Mouse (Mus musculus) small intestine, adult 2 months (tissue): Measurements from ENCODE around the gene Pitx3. TPM values are rescaled to one million over a fixed set of nuclear protein-coding genes. Genes with fewer than 3 reads are reported as not detected.

Experiments
- H3K27ac ChIP-seq: fragments of 200-500 bp; 2 replicates; pipeline ENCODE4 v1.5.1; 2012; ENCODE audit warnings: low read depth, low read length, control low read depth, inconsistent platforms; ENCODE audit not compliant: insufficient read depth
- H3K27me3 ChIP-seq: fragments of 200-500 bp; 2 replicates; pipeline ENCODE4 v1.6.1; 2012; ENCODE audit warnings: mild to moderate bottlenecking, moderate library complexity, low read length, inconsistent platforms; ENCODE audit not compliant: control insufficient read depth, insufficient read depth
- H3K36me3 ChIP-seq: fragments of 200-500 bp; 2 replicates; pipeline ENCODE4 v1.6.1; 2012; ENCODE audit warnings: mild to moderate bottlenecking, low read length, control low read depth, inconsistent platforms; ENCODE audit not compliant: control insufficient read depth, insufficient read depth
- H3K4me1 ChIP-seq: fragments of 200-500 bp; 2 replicates; pipeline ENCODE4 v1.6.1; 2012; ENCODE audit warnings: low read length, inconsistent platforms, mixed read lengths; ENCODE audit not compliant: control insufficient read depth, insufficient read depth, insufficient read length
- H3K4me3 ChIP-seq: fragments of 200-500 bp; 2 replicates; pipeline ENCODE4 v1.5.1; 2012; ENCODE audit warnings: low read depth, mild to moderate bottlenecking, control low read depth, inconsistent platforms, low read length, moderate library complexity
- CTCF ChIP-seq: fragments of 200-500 bp; IDR thresholded peaks from 2 replicates; pipeline ENCODE4 v1.5.1; 2012; ENCODE audit warnings: low read depth, mild to moderate bottlenecking, control low read depth, inconsistent platforms, low read length, moderate library complexity, mixed read lengths; ENCODE audit not compliant: insufficient replicate concordance, insufficient read length; ENCODE audit errors: extremely low read depth
- POLR2A ChIP-seq: fragments of 200-500 bp; IDR thresholded peaks from 2 replicates; pipeline ENCODE4 v1.6.1; 2012; ENCODE audit warnings: low read depth, mild to moderate bottlenecking, control low read depth, inconsistent platforms, low read length, moderate library complexity
- WGBS: fragments of 180-500 bp; shearing (Covaris S2); methylation state at CpG from one replicate; pipeline ENCODE4 v1.1.7; 2018; 5-methylcytosine and 5-hydroxymethylcytosine counted together
- polyA plus RNA-seq: library from polyadenylated mRNA; depleted of rRNA; stranded (reverse); fragments of >200 nt; gene quantifications from 2 replicates; pipeline ENCODE4 v1.2.3, GENCODE M21; 2012; rRNA removed

Pitx3 gene
- not detected in 2 replicates for polyA plus RNA-seq

DNA sequence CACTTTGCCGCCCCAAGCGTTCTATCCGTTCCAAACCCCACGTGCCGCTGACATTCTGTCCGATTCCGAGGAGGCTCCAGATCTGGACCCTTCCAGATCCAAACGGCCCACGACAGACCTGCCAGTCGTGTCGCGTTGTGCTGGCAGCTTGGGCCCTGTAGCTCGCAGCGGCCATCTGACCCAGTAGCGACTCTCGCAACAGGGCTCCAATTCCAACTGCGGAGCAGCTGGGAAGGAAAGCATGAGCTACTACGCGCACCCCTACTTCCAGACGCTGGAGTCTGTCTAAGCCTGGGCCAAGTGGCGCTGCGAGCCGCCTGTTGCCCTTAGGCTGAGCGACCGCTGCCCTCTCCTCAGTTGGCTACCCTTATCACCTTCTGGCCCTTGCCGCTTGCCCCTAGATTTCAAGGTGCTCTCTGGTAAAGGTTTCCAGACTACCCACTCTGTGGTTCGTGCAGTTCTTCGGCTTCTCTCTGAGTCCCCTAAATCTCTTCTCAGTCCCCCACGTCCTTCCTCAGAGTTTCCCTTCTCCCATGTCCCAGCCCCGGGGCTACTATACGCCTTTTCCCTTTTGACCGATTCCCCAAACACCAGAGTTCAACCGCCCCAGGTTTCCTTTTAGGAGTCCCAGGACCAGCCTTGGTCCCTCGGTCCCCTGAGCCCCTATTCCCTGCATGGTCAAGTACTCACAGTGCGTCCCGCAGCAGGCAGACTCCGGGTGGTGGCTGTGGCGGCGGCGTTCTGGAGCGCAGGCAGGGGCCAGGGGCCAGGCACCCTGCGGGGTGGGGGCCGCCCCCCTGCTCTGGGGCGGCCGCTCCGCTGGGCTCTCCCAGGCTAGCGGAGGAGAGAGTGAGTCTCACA lies at the start of gene Pitx3:
Gene Pitx3 (minus strand): TSS at position 816 of the 861 bp plus-strand sequence.
- Histone ChIP-seq H3K36me3 (no peaks in the 10 kb centered on the region), H3K4me3 (peak within 1 kb of the TSS; percentile 58), H3K27ac (no peak within 1 kb of the TSS), H3K27me3 (peaks cover 48% of the 10 kb centered on the region), H3K4me1 (peaks cover 12% of the 10 kb centered on the region)
- no peak for TF ChIP-seq POLR2A
- no peak for TF ChIP-seq CTCF
- WGBS, result 2% methylated on average over 47 of the region's 47 CpGs

GRCm38 (mm10) chr19:46187203-46187602 lies 39.1 kb upstream of the Pitx3 start:
- Histone ChIP-seq H3K36me3 (no peaks in the 10 kb centered on the region), H3K27me3 (no peaks in the 10 kb centered on the region), H3K27ac (no peak overlapping the region), H3K4me3 (no peak overlapping the region), H3K4me1 (no peaks in the 10 kb centered on the region)
- TF ChIP-seq CTCF (no peak), POLR2A (no peak)
- 69% methylated on average over 2 of the region's 2 CpGs for WGBS

- H3K27ac ChIP-seq, result no peak overlapping the region
- no peaks in the 10 kb centered on the region for H3K27me3 ChIP-seq
- no peaks in the 10 kb centered on the region for H3K4me1 ChIP-seq
- H3K4me3 ChIP-seq, result no peak overlapping the region
- TF ChIP-seq POLR2A, result no peak
- H3K36me3 ChIP-seq, result no peaks in the 10 kb centered on the region
- 41% methylated on average over 3 of the region's 3 CpGs for WGBS
Measured at GRCm38 (mm10) chr19:46186611-46187010, 38.5 kb upstream of the Pitx3 start.

DNA sequence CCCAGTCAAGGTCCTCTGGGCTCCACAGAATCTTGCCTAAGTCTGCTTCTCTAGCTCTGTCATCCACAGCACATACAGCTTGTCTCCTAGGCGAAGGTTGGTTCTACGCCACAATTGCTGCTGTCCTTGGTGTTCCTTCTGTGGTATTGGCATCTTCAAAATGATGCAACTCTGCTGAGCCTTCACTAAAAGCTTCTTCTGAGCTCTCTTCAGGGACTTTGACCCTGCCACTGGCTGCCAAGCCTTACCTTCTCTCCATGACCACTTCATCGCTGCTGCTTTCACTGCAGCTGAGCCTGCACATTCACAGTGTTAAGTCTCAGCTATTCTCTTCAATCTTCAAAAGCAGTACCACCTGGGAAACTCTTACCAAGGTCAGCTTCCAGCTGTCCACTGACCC lies 34.1 kb upstream of the Pitx3 start:
- H3K4me3 ChIP-seq, result no peak overlapping the region
- TF ChIP-seq POLR2A (no peak), CTCF (no peak)
- H3K36me3 ChIP-seq, result 0 out of 2 replicates have a peak, but pooled peaks cover 2% of the 10 kb centered on the region
- H3K4me1 ChIP-seq, result no peaks in the 10 kb centered on the region
- no peaks in the 10 kb centered on the region for H3K27me3 ChIP-seq
- 75% methylated on average over 3 of the region's 3 CpGs for WGBS
- no peak overlapping the region for H3K27ac ChIP-seq

DNA sequence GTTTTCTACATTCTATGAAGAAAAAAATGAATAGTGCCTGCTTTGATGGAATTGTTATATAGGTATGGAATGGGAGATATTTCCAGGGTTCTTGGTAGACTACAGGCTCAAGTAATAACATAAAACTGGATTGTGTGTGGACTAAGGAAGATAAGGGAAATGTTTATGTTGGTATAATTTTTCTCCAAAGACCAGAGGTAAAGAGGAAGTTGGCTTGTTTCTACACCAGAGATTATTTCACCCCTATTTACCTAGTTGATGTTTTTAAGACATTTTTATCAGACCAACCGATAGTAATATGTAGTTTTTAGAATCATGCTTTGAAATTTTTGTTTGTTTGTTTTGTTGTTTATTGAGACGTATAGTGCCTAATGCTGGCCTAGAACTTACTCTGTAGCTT lies 32.1 kb upstream of the Pitx3 start:
- 0 out of 2 replicates have a peak, but pooled peaks cover 2% of the 10 kb centered on the region for H3K36me3 ChIP-seq
- H3K4me3 ChIP-seq, result no peak overlapping the region
- no peak overlapping the region for H3K27ac ChIP-seq
- H3K4me1 ChIP-seq, result no peaks in the 10 kb centered on the region
- H3K27me3 ChIP-seq, result no peaks in the 10 kb centered on the region
- 80% methylated on average over 2 of the region's 2 CpGs for WGBS
- TF ChIP-seq POLR2A (no peak), CTCF (no peak)

- no peaks in the 10 kb centered on the region for H3K4me1 ChIP-seq
- TF ChIP-seq POLR2A (no peak), CTCF (no peak)
- no peak overlapping the region for H3K27ac ChIP-seq
- WGBS, result 44% methylated on average over 5 of the region's 5 CpGs
- peaks cover 13% of the 10 kb centered on the region for H3K36me3 ChIP-seq
- H3K27me3 ChIP-seq, result no peaks in the 10 kb centered on the region
- H3K4me3 ChIP-seq, result no peak overlapping the region
Measured at GRCm38 (mm10) chr19:46177046-46177445, 28.9 kb upstream of the Pitx3 start.

DNA sequence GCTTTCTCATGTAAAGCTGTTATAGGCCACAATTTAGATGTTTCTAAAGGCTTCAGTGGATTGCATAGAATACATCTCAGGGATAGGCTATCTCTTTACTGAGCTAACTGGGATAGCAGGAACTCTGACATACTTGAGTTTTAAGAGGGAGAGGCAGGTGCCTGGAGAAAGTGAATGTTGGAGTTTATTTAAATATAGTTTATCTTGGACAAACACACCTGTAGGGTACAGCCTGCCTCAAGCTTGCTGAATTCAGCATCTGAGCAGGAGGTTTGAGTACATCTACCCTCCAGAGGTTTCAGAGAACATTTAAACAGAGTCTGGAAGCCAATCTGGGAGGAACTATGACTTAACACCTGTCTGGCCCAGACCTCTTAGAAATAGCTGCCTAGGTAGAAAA lies 27.0 kb upstream of the Pitx3 start:
- H3K27ac ChIP-seq, result no peak overlapping the region
- peaks cover 27% of the 10 kb centered on the region for H3K36me3 ChIP-seq
- H3K4me1 ChIP-seq, result no peaks in the 10 kb centered on the region
- TF ChIP-seq POLR2A, result no peak
- no peak for TF ChIP-seq CTCF
- H3K27me3 ChIP-seq, result no peaks in the 10 kb centered on the region
- H3K4me3 ChIP-seq, result no peak overlapping the region
